Mouse (Mus musculus) megakaryocyte, embryonic 14.5 days (primary cell): ENCODE measurements around the gene Ndufv1. TPM values are rescaled to one million over a fixed set of nuclear protein-coding genes. Genes with fewer than 3 reads are reported as not detected.

ENCODE experiments used
- H3K27me3 ChIP-seq: replicated peaks from 2 replicates; pipeline ENCODE3; 2012; ENCODE audit warnings: inconsistent platforms
- H3K36me3 ChIP-seq: replicated peaks from 2 replicates; pipeline ENCODE3; 2012; ENCODE audit warnings: low read length, inconsistent platforms, mixed read lengths
- H3K4me1 ChIP-seq: 2 replicates; pipeline ENCODE4 v1.6.1; 2012; ENCODE audit warnings: inconsistent platforms
- H3K4me3 ChIP-seq: replicated peaks from 2 replicates; pipeline ENCODE3; 2012; ENCODE audit warnings: moderate library complexity, mild to moderate bottlenecking, inconsistent platforms
- H3K9me3 ChIP-seq: 2 replicates; pipeline ENCODE4 v1.6.1; 2012; ENCODE audit warnings: inconsistent platforms
- FLI1 ChIP-seq: IDR thresholded peaks from 2 replicates; pipeline ENCODE4 v1.6.1; 2012; ENCODE audit warnings: low read length, inconsistent platforms, mixed read lengths
- GATA1 ChIP-seq: IDR thresholded peaks from 3 replicates; pipeline ENCODE4 v1.6.1; 2012; ENCODE audit warnings: mixed read lengths, low read length, inconsistent platforms, borderline replicate concordance
- polyA plus RNA-seq: library from polyadenylated mRNA; stranded (reverse); fragments of >175 nt; gene quantifications from 2 replicates; pipeline ENCODE4 v1.2.3, GENCODE M21; 2012; ENCODE audit warnings: low replicate concordance; ENCODE audit not compliant: insufficient read depth

Gene Ndufv1
- polyA plus RNA-seq, 1 experiment: 122 TPM

DNA sequence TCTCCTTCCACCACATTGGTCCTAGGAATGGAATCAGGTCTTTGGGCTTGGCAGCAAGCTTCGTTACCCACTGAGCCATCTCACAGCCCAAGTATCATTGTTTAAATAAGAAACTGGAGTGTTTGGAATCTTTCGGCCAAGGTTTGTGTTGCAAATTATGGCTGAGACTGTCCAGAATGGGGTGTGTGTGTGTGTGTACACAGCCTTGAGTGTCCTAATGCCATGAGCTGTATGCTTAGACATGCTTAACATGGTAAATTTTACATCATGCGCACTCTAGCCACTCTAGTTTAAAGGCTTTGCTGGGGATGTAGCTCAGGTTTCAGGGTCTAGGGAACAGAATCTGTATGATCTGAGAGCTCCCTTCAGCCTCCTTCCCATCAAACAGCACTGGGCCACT lies 17.1 kb downstream of the Ndufv1 start:
- Histone ChIP-seq H3K36me3 (no peaks in the 10 kb centered on the region), H3K27me3 (peaks cover 52% of the 10 kb centered on the region), H3K4me1 (peaks cover 53% of the 10 kb centered on the region), H3K9me3 (no peaks in the 10 kb centered on the region), H3K4me3 (no peak overlapping the region)
- no peak for TF ChIP-seq FLI1
- TF ChIP-seq GATA1: no peak

- H3K9me3 ChIP-seq: no peaks in the 10 kb centered on the region
- H3K4me3 ChIP-seq: no peak overlapping the region
- H3K27me3 ChIP-seq: peaks cover 55% of the 10 kb centered on the region
- no peaks in the 10 kb centered on the region for H3K36me3 ChIP-seq
- H3K4me1 ChIP-seq: peaks cover 52% of the 10 kb centered on the region
- TF ChIP-seq GATA1 (no peak), FLI1 (no peak)
Observed at GRCm38 (mm10) chr19:3994932-3995331, 17.7 kb downstream of the Ndufv1 start.

- peaks cover 6% of the 10 kb centered on the region for H3K9me3 ChIP-seq
- peaks cover 28% of the 10 kb centered on the region for H3K4me1 ChIP-seq
- no peaks in the 10 kb centered on the region for H3K36me3 ChIP-seq
- TF ChIP-seq GATA1: no peak
- no peak for TF ChIP-seq FLI1
- peak within 1 kb of the TSS; percentile 26 for H3K4me3 ChIP-seq
- H3K27me3 ChIP-seq: peaks cover 53% of the 10 kb centered on the region
Observed at GRCm38 (mm10) chr19:3992416-3992815, 20.2 kb downstream of the Ndufv1 start, which contains the start of gene Tbx10. Gene Tbx10, plus strand, starts transcription at chr19:3992752.

DNA sequence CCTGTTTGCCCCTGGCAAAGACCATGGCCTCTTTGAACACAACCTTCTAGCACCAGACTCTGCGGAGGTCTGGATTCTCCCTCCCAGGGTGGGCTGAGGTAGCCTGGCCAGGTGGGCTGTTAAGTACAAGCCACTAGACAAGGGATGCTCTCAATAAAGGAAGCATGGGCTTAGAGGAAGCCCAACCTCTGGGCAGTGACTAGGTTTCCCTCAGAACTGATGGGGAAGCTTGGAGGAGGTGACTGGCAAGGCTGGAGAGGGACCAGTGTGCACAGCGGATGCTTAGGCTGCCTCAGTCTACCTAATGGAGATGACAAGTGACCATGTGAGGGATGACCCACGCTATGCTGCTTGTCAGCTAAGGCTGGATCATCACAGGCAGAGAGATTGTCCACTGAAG lies 20.6 kb downstream of the Ndufv1 start:
- Histone ChIP-seq H3K4me1 (peaks cover 28% of the 10 kb centered on the region), H3K36me3 (no peaks in the 10 kb centered on the region), H3K4me3 (no peak overlapping the region), H3K9me3 (peaks cover 6% of the 10 kb centered on the region), H3K27me3 (peaks cover 51% of the 10 kb centered on the region)
- no peak for TF ChIP-seq GATA1
- no peak for TF ChIP-seq FLI1

DNA sequence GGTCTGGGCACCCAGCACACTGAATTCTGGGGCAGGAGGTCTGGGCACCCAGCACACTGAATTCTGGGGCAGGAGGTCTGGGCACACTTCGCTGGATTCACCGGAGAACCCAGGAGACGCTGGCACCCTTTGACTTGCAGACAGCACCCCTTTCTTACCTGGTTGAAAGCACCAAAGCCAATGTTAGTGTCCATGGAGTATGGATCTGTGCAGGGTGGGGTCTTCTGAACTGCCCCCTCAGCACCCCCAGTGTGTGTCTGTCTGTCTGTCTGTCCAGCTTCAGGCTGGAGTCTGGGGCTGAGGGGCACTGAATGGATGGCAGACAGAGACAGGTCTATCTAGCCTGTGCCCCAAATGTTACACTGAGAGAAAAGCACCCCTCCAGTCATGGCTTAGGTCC lies 21.0 kb downstream of the Ndufv1 start:
- Histone ChIP-seq H3K36me3 (no peaks in the 10 kb centered on the region), H3K4me3 (no peak overlapping the region), H3K9me3 (peaks cover 6% of the 10 kb centered on the region), H3K27me3 (peaks cover 49% of the 10 kb centered on the region), H3K4me1 (peaks cover 28% of the 10 kb centered on the region)
- TF ChIP-seq FLI1 (no peak), GATA1 (no peak)

GRCm38 (mm10) chr19:3990804-3991203 lies 21.8 kb downstream of the Ndufv1 start:
- no peak overlapping the region for H3K4me3 ChIP-seq
- peaks cover 41% of the 10 kb centered on the region for H3K27me3 ChIP-seq
- H3K9me3 ChIP-seq: peaks cover 6% of the 10 kb centered on the region
- TF ChIP-seq FLI1 (no peak), GATA1 (no peak)
- no peaks in the 10 kb centered on the region for H3K36me3 ChIP-seq
- H3K4me1 ChIP-seq: peaks cover 28% of the 10 kb centered on the region

- peaks cover 38% of the 10 kb centered on the region for H3K27me3 ChIP-seq
- H3K4me1 ChIP-seq: peaks cover 46% of the 10 kb centered on the region
- no peak overlapping the region for H3K4me3 ChIP-seq
- TF ChIP-seq FLI1 (no peak), GATA1 (no peak)
- H3K36me3 ChIP-seq: no peaks in the 10 kb centered on the region
- peaks cover 6% of the 10 kb centered on the region for H3K9me3 ChIP-seq
Observed at GRCm38 (mm10) chr19:3988750-3989149, 23.9 kb downstream of the Ndufv1 start.

DNA sequence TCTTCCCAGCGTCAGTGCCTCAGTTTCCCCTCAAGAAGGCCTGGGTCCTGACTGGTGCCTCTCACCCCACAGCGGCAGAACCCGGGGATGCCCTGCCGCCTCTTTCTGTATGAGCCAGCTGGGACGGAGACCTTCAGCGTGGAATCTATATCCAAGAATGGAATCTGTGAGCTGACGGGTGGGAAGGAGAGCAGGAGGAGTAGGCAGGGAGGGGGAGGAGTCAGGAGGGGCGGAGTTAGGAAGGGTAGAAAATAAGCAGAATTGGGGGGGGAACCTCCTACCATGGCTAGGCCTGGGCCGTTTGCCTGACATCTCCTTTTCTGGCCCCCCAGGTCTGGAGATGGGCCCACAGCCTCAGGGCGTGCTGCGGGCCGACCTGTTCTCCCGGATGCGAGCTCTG lies 24.5 kb downstream of the Ndufv1 start:
- no peaks in the 10 kb centered on the region for H3K36me3 ChIP-seq
- peaks cover 48% of the 10 kb centered on the region for H3K4me1 ChIP-seq
- TF ChIP-seq GATA1 (no peak), FLI1 (no peak)
- H3K4me3 ChIP-seq: no peak overlapping the region
- peaks cover 39% of the 10 kb centered on the region for H3K27me3 ChIP-seq
- H3K9me3 ChIP-seq: peaks cover 6% of the 10 kb centered on the region

- TF ChIP-seq GATA1 (no peak), FLI1 (no peak)
- Histone ChIP-seq H3K9me3 (peaks cover 6% of the 10 kb centered on the region), H3K36me3 (no peaks in the 10 kb centered on the region), H3K4me3 (peak within 1 kb of the TSS; percentile 62), H3K4me1 (peaks cover 48% of the 10 kb centered on the region), H3K27me3 (peaks cover 28% of the 10 kb centered on the region)
Observed at GRCm38 (mm10) chr19:3986334-3986733, 26.3 kb downstream of the Ndufv1 start, which contains the start of gene Acy3. Gene Acy3, plus strand, starts transcription at chr19:3986570.

GRCm38 (mm10) chr19:3985261-3985681 lies 27.3 kb downstream of the Ndufv1 start:
- no peak for TF ChIP-seq GATA1
- no peak for TF ChIP-seq FLI1
- peaks cover 55% of the 10 kb centered on the region for H3K4me1 ChIP-seq
- H3K9me3 ChIP-seq: peaks cover 6% of the 10 kb centered on the region
- peak overlapping the region; percentile 62 for H3K4me3 ChIP-seq
- H3K27me3 ChIP-seq: peaks cover 27% of the 10 kb centered on the region
- no peaks in the 10 kb centered on the region for H3K36me3 ChIP-seq

- peaks cover 61% of the 10 kb centered on the region for H3K4me1 ChIP-seq
- H3K9me3 ChIP-seq: peaks cover 3% of the 10 kb centered on the region
- TF ChIP-seq GATA1 (no peak), FLI1 (no peak)
- H3K27me3 ChIP-seq: peaks cover 30% of the 10 kb centered on the region
- no peak overlapping the region for H3K4me3 ChIP-seq
- H3K36me3 ChIP-seq: no peaks in the 10 kb centered on the region
Observed at GRCm38 (mm10) chr19:3983527-3984200, 28.9 kb downstream of the Ndufv1 start.
